Mouse (Mus musculus): ENCODE data around the gene Pabpn1l.

GRCm38 (mm10) chr8:122646337-122646736 lies 23.8 kb upstream of the Pabpn1l start:
- no peak for TF ChIP-seq POLR2A (IDR thresholded peaks at IDR 0.05; ENCODE audit: insufficient read depth, low read depth, low read length)
- no peak for TF ChIP-seq CTCF (IDR thresholded peaks at IDR 0.05)
